Mouse (Mus musculus) midbrain, embryonic 15.5 days (tissue): ENCODE measurements around the gene Mroh7. TPM values are rescaled to one million over a fixed set of nuclear protein-coding genes. Genes with fewer than 3 reads are reported as not detected.

Source experiments
- ATAC-seq: fragments of 200-750 bp; cut with Nextera tagmentation; replicated peaks from 2 replicates; pipeline ENCODE4 v1.8.0; 2017; ENCODE audit warnings: moderate TSS enrichment
- H3K27ac ChIP-seq: fragments of 300-500 bp; sonication (generic); 2 replicates; pipeline ENCODE4 v1.5.1; 2015; ENCODE audit warnings: mild to moderate bottlenecking, inconsistent platforms
- H3K27me3 ChIP-seq: fragments of 300-500 bp; sonication (generic); replicated peaks from 2 replicates; pipeline ENCODE4 v1.6.1; 2015; ENCODE audit warnings: inconsistent platforms
- H3K36me3 ChIP-seq: fragments of 300-500 bp; sonication (generic); replicated peaks from 2 replicates; pipeline ENCODE4 v1.6.1; 2015; ENCODE audit warnings: inconsistent platforms
- H3K4me1 ChIP-seq: fragments of 300-500 bp; sonication (generic); 2 replicates; pipeline ENCODE4 v1.6.1; 2015; ENCODE audit warnings: inconsistent platforms
- H3K4me2 ChIP-seq: fragments of 300-500 bp; sonication (generic); 2 replicates; pipeline ENCODE4 v1.6.1; 2015; ENCODE audit warnings: inconsistent platforms, mild to moderate bottlenecking, moderate library complexity
- H3K4me3 ChIP-seq: fragments of 300-500 bp; sonication (generic); 2 replicates; pipeline ENCODE4 v1.5.1; 2015; ENCODE audit warnings: mild to moderate bottlenecking, inconsistent platforms
- H3K9ac ChIP-seq: fragments of 300-500 bp; sonication (generic); 2 replicates; pipeline ENCODE4 v1.6.1; 2015; ENCODE audit warnings: mild to moderate bottlenecking, inconsistent platforms
- H3K9me3 ChIP-seq: fragments of 300-500 bp; sonication (generic); 2 replicates; pipeline ENCODE4 v1.6.1; 2016; ENCODE audit warnings: inconsistent platforms
- WGBS: fragments of 180-500 bp; shearing (Covaris S2); methylation state at CpG from one replicate; pipeline ENCODE4 v1.1.7; 2015; ENCODE audit warnings: mixed read lengths; 5-methylcytosine and 5-hydroxymethylcytosine counted together
- polyA plus RNA-seq: library from polyadenylated mRNA; unstranded; fragments of >200 nt; fragmentation: Nextera tagmentation; extraction: Ambion mirVana; gene quantifications from 2 replicates; pipeline ENCODE4 v1.2.1, GENCODE M21; 2015

The Mroh7 gene
- polyA plus RNA-seq, 1 experiment from 2014 or later: 0.84 TPM

GRCm38 (mm10) chr4:106652546-106652945, 78.2 kb downstream of the Mroh7 start:
- H3K27ac ChIP-seq: no peak overlapping the region
- 96% methylated on average over 3 of the region's 3 CpGs for WGBS
- ATAC-seq: no peak
- no peaks in the 10 kb centered on the region for H3K36me3 ChIP-seq
- H3K27me3 ChIP-seq: peaks cover 1% of the 10 kb centered on the region
- no peak overlapping the region for H3K4me2 ChIP-seq
- H3K4me3 ChIP-seq: no peak overlapping the region
- no peak overlapping the region for H3K9ac ChIP-seq
- peaks cover 9% of the 10 kb centered on the region for H3K4me1 ChIP-seq
- H3K9me3 ChIP-seq: no peaks in the 10 kb centered on the region

- Histone ChIP-seq H3K27ac (peak within 1 kb of the TSS; percentile 66), H3K4me1 (peaks cover 9% of the 10 kb centered on the region), H3K36me3 (no peaks in the 10 kb centered on the region), H3K27me3 (peaks cover 11% of the 10 kb centered on the region), H3K9me3 (no peaks in the 10 kb centered on the region), H3K9ac (peak within 1 kb of the TSS; percentile 69), H3K4me2 (peak within 1 kb of the TSS; percentile 85), H3K4me3 (peak within 1 kb of the TSS; percentile 53)
- peak; percentile 97 for ATAC-seq
- 2% methylated on average over 40 of the region's 40 CpGs for WGBS
Observed at GRCm38 (mm10) chr4:106650833-106651527, 79.7 kb downstream of the Mroh7 start, which contains the start of gene Pars2. TSS of gene Pars2 (plus strand) at chr4:106651069.

- no peak for ATAC-seq
- Histone ChIP-seq H3K27me3 (peaks cover 11% of the 10 kb centered on the region), H3K27ac (no peak overlapping the region), H3K4me1 (peaks cover 9% of the 10 kb centered on the region), H3K4me3 (no peak overlapping the region), H3K4me2 (no peak overlapping the region), H3K9me3 (no peaks in the 10 kb centered on the region), H3K36me3 (no peaks in the 10 kb centered on the region), H3K9ac (no peak overlapping the region)
- 86% methylated on average over 6 of the region's 6 CpGs for WGBS
Observed at GRCm38 (mm10) chr4:106647137-106647536, 83.6 kb downstream of the Mroh7 start.

GRCm38 (mm10) chr4:106645797-106646196, 84.9 kb downstream of the Mroh7 start:
- H3K36me3 ChIP-seq: no peaks in the 10 kb centered on the region
- H3K27ac ChIP-seq: no peak overlapping the region
- no peak overlapping the region for H3K4me2 ChIP-seq
- WGBS: 76% methylated on average over 5 of the region's 5 CpGs
- no peak overlapping the region for H3K4me3 ChIP-seq
- H3K27me3 ChIP-seq: peaks cover 11% of the 10 kb centered on the region
- no peak for ATAC-seq
- no peaks in the 10 kb centered on the region for H3K4me1 ChIP-seq
- no peak overlapping the region for H3K9ac ChIP-seq
- no peaks in the 10 kb centered on the region for H3K9me3 ChIP-seq

GRCm38 (mm10) chr4:106644218-106644610, 86.5 kb downstream of the Mroh7 start:
- Histone ChIP-seq H3K27me3 (peaks cover 11% of the 10 kb centered on the region), H3K27ac (no peak overlapping the region), H3K9ac (no peak overlapping the region), H3K4me1 (no peaks in the 10 kb centered on the region), H3K4me2 (no peak overlapping the region), H3K4me3 (no peak overlapping the region), H3K9me3 (no peaks in the 10 kb centered on the region), H3K36me3 (no peaks in the 10 kb centered on the region)
- no peak for ATAC-seq
- WGBS: 78% methylated on average over 6 of the region's 6 CpGs

GRCm38 (mm10) chr4:106643483-106644217, 87.1 kb downstream of the Mroh7 start:
- Histone ChIP-seq H3K4me1 (no peaks in the 10 kb centered on the region), H3K36me3 (no peaks in the 10 kb centered on the region), H3K4me3 (no peak overlapping the region), H3K9ac (no peak overlapping the region), H3K4me2 (no peak overlapping the region), H3K27me3 (peaks cover 11% of the 10 kb centered on the region), H3K27ac (no peak overlapping the region), H3K9me3 (no peaks in the 10 kb centered on the region)
- no peak for ATAC-seq
- WGBS: 51% methylated on average over 8 of the region's 8 CpGs

- Histone ChIP-seq H3K4me2 (peak overlapping the region; percentile 28), H3K27ac (peak overlapping the region; percentile 89), H3K4me1 (peaks cover 48% of the 10 kb centered on the region), H3K27me3 (no peaks in the 10 kb centered on the region), H3K36me3 (no peaks in the 10 kb centered on the region), H3K9ac (no peak overlapping the region), H3K4me3 (0 out of 2 replicates have a peak overlapping the region, but pooled peaks have one; percentile 3), H3K9me3 (no peaks in the 10 kb centered on the region)
- peak; percentile 21 for ATAC-seq
- 31% methylated on average over 9 of the region's 9 CpGs for WGBS
Observed at GRCm38 (mm10) chr4:106634086-106634479, 96.6 kb downstream of the Mroh7 start.

- WGBS: 21% methylated on average over 8 of the region's 8 CpGs
Observed at GRCm38 (mm10) chr4:106633281-106634085, 97.2 kb downstream of the Mroh7 start.

GRCm38 (mm10) chr4:106632313-106632712, 98.4 kb downstream of the Mroh7 start:
- peak overlapping the region; percentile 89 for H3K27ac ChIP-seq
- H3K9ac ChIP-seq: no peak overlapping the region
- H3K9me3 ChIP-seq: no peaks in the 10 kb centered on the region
- peaks cover 48% of the 10 kb centered on the region for H3K4me1 ChIP-seq
- H3K4me3 ChIP-seq: no peak overlapping the region
- no peak overlapping the region for H3K4me2 ChIP-seq
- 38% methylated on average over 1 of the region's 3 CpGs for WGBS
- no peaks in the 10 kb centered on the region for H3K36me3 ChIP-seq
- no peaks in the 10 kb centered on the region for H3K27me3 ChIP-seq
- ATAC-seq: no peak

More at GRCm38 (mm10) chr4:106633281-106634085, 97.2 kb downstream of the Mroh7 start:
- no peaks in the 10 kb centered on the region for H3K36me3 ChIP-seq
- ATAC-seq: peak; percentile 60
- H3K4me2 ChIP-seq: peak overlapping the region; percentile 28
- no peaks in the 10 kb centered on the region for H3K9me3 ChIP-seq
- peak overlapping the region; percentile 89 for H3K27ac ChIP-seq
- H3K9ac ChIP-seq: no peak overlapping the region
- no peaks in the 10 kb centered on the region for H3K27me3 ChIP-seq
- peaks cover 48% of the 10 kb centered on the region for H3K4me1 ChIP-seq
- H3K4me3 ChIP-seq: 0 out of 2 replicates have a peak overlapping the region, but pooled peaks have one; percentile 3

Other genes with a start within 250 kb of the Mroh7 start
- gene Bsnd, start 238.6 kb downstream of the Mroh7 start, polyA plus RNA-seq: not detected in 2 replicates
- 6.0 and 6.2 TPM in 2 replicates for gene Dhcr24, start 169.9 kb downstream of the Mroh7 start, polyA plus RNA-seq
- not detected in 2 replicates for gene Lexm, start 113.7 kb downstream of the Mroh7 start, polyA plus RNA-seq
- gene Ttc22, start 108.5 kb downstream of the Mroh7 start, polyA plus RNA-seq: 3.4 and 4.4 TPM in 2 replicates
- gene Pars2, start 79.9 kb downstream of the Mroh7 start, polyA plus RNA-seq: 9.7 and 10.4 TPM in 2 replicates
- 158 TPM in 2 replicates for gene Ttc4, start 52.0 kb downstream of the Mroh7 start, polyA plus RNA-seq
- not detected in 2 replicates for gene Fam151a, start 3.0 kb upstream of the Mroh7 start, polyA plus RNA-seq
- 2.2 TPM in 2 replicates for gene Acot11, start 74.1 kb upstream of the Mroh7 start, polyA plus RNA-seq
- gene Ssbp3, start 179.8 kb upstream of the Mroh7 start, polyA plus RNA-seq: 175 and 194 TPM in 2 replicates